Mouse (Mus musculus): Measurements from ENCODE around the gene Afg1l.

- TF ChIP-seq POLR2A (IDR thresholded peaks at IDR 0.05; ENCODE audit: low read depth, low read length): no peak
- no peak for TF ChIP-seq CTCF (conservative IDR thresholded peaks at IDR 0.05; ENCODE audit: insufficient read depth, insufficient read length, low read depth, low read length)
Observed at GRCm38 (mm10) chr10:42415821-42416470, 62.4 kb downstream of the Afg1l start.

Measured in kidney, adult 2 months (tissue).